Mouse (Mus musculus) E14TG2a.4 (cell line): Measurements from ENCODE around the gene Vps13d.

ENCODE experiments used
- CTCF ChIP-seq: conservative IDR thresholded peaks from 2 replicates; pipeline ENCODE4 v1.5.1; 2014; ENCODE audit warnings: low read length
- NANOG ChIP-seq: IDR thresholded peaks from 2 replicates; pipeline ENCODE4 v1.6.1; 2014; ENCODE audit warnings: borderline replicate concordance, low read length, mixed read lengths
- POU5F1 ChIP-seq: IDR thresholded peaks from 2 replicates; pipeline ENCODE4 v1.6.1; 2014; ENCODE audit warnings: low read length, borderline replicate concordance

GRCm38 (mm10) chr4:145099344-145099743 lies 95.5 kb downstream of the Vps13d start:
- no peak for TF ChIP-seq CTCF
- TF ChIP-seq NANOG: no peak
- TF ChIP-seq POU5F1: no peak
